Comparison of ENCODE assay signal across 1 mouse cellular context in genomic region chr3:152315613-152316012, GRCm38 (mm10).
TF ChIP-seq lines count a peak whose summit lies in the region.

No protein-coding gene starts in this region.

TF ChIP-seq in CH12.LX, 34 proteins besides CTCF, POLR2A, EP300 and RAD21 (continued from another document):
- TF ChIP-seq MYC (IDR thresholded peaks at IDR 0.05; ENCODE audit: low read depth, low read length) (0 out of 2 replicates have a peak, but pooled peaks have one; percentile 31), NELFE (IDR thresholded peaks at IDR 0.05; ENCODE audit: low read depth, low read length) (peak; percentile 97; the same call in 1 of the 2 replicates)
